Mouse (Mus musculus) liver, embryonic 13.5 days (tissue): ENCODE measurements around the gene Rfpl4. TPM values are rescaled to one million over a fixed set of nuclear protein-coding genes. Genes with fewer than 3 reads are reported as not detected.

Experiments
- microRNA-seq: library from miRNA; unstranded; fragments of <30 nt; microRNA quantifications from one replicate; pipeline ENCODE4, GENCODE M21; 2016
- polyA plus RNA-seq: library from polyadenylated mRNA; unstranded; fragments of >200 nt; fragmentation: Nextera tagmentation; extraction: Ambion mirVana; gene quantifications from 2 replicates; pipeline ENCODE4 v1.2.1, GENCODE M21; 2015

The Rfpl4 gene
- polyA plus RNA-seq, 1 experiment from 2014 or later = not detected

Small RNA genes lying within 50 kb of the gene (microRNA-seq; reads per million reads assigned to microRNA genes)
- not detected for gene Gm26217

Other genes with a start within 250 kb of the Rfpl4 start
- gene Isoc2b, start 246.7 kb downstream of the Rfpl4 start, polyA plus RNA-seq = 3.1 and 3.8 TPM in 2 replicates
- 0.45 and 0.52 TPM in 2 replicates for gene Isoc2a, start 239.8 kb downstream of the Rfpl4 start, polyA plus RNA-seq
- 0.07 TPM in 1 of 2 replicates, not detected in the other for gene Gm36210, start 210.4 kb downstream of the Rfpl4 start, polyA plus RNA-seq
- gene Zfp628, start 201.7 kb downstream of the Rfpl4 start, polyA plus RNA-seq = 1.4 and 1.6 TPM in 2 replicates
- gene Nat14, start 194.9 kb downstream of the Rfpl4 start, polyA plus RNA-seq = 0.57 and 0.67 TPM in 2 replicates
- 0.03 and 0.09 TPM in 2 replicates for gene Ssc5d, start 191.2 kb downstream of the Rfpl4 start, polyA plus RNA-seq
- not detected in 2 replicates for gene Sbk2, start 152.5 kb downstream of the Rfpl4 start, polyA plus RNA-seq
- not detected in 2 replicates for gene Sbk3, start 145.8 kb downstream of the Rfpl4 start, polyA plus RNA-seq
- 4.0 TPM in 2 replicates for gene Zfp579, start 120.8 kb downstream of the Rfpl4 start, polyA plus RNA-seq
- 9.8 and 10.0 TPM in 2 replicates for gene Zfp524, start 102.5 kb downstream of the Rfpl4 start, polyA plus RNA-seq
- 15.8 and 18.7 TPM in 2 replicates for gene Fiz1, start 102.3 kb downstream of the Rfpl4 start, polyA plus RNA-seq
- 1.1 and 1.5 TPM in 2 replicates for gene Gm44973, start 101.5 kb downstream of the Rfpl4 start, polyA plus RNA-seq
- 1.4 TPM in 2 replicates for gene Zfp865, start 96.6 kb downstream of the Rfpl4 start, polyA plus RNA-seq
- 0.84 and 1.4 TPM in 2 replicates for gene Ccdc106, start 96.4 kb downstream of the Rfpl4 start, polyA plus RNA-seq
- 0.09 TPM in 1 of 2 replicates, not detected in the other for gene 4632433K11Rik, start 82.8 kb downstream of the Rfpl4 start, polyA plus RNA-seq
- gene Zfp784, start 78.5 kb downstream of the Rfpl4 start, polyA plus RNA-seq = 0.93 and 1.4 TPM in 2 replicates
- 2.2 and 2.7 TPM in 2 replicates for gene Zfp580, start 65.4 kb downstream of the Rfpl4 start, polyA plus RNA-seq
- gene U2af2, start 54.8 kb downstream of the Rfpl4 start, polyA plus RNA-seq = 79.1 and 83.0 TPM in 2 replicates
- gene Epn1, start 36.7 kb downstream of the Rfpl4 start, polyA plus RNA-seq = 45.6 and 48.2 TPM in 2 replicates
- gene Rasl2-9, start 9.0 kb upstream of the Rfpl4 start, polyA plus RNA-seq = 0.19 and 0.24 TPM in 2 replicates
- not detected in 2 replicates for gene Vmn1r55, start 32.7 kb upstream of the Rfpl4 start, polyA plus RNA-seq
- not detected in 2 replicates for gene Vmn1r56, start 79.8 kb upstream of the Rfpl4 start, polyA plus RNA-seq
- not detected in 2 replicates for gene Vmn1r57, start 101.5 kb upstream of the Rfpl4 start, polyA plus RNA-seq
- gene Gm5065, start 233.6 kb upstream of the Rfpl4 start, polyA plus RNA-seq = not detected in 2 replicates
- not detected in 2 replicates for gene Nlrp2, start 234.1 kb upstream of the Rfpl4 start, polyA plus RNA-seq